Comparison of ENCODE assay signal across 9 mouse cellular contexts in genomic region chr11:19965037-19965611, GRCm38 (mm10). TPM values are rescaled to one million over a fixed set of nuclear protein-coding genes. Genes with fewer than 3 reads are reported as not detected.
DNase-seq lines count a peak whose midpoint lies in the region; ATAC-seq and TF ChIP-seq lines count a peak whose summit lies in the region.
"Had no signal": no experiment of that assay in that cellular context is flagged by ENCODE, and none has a peak within 500 bp of the region (broad histone marks: within the 10 kb centered on the region; RNA-seq: fewer than 3 reads in every experiment).

No protein-coding gene starts in this region.

- H3K27me3 ChIP-seq in ES-Bruce4 (ENCODE audit: control insufficient read depth, insufficient read depth, low read length, poor library complexity, severe bottlenecking) = no peaks in the 10 kb centered on the region
- H3K27me3 ChIP-seq in heart, postnatal 0 days (ENCODE audit: control insufficient read depth, insufficient read depth, low read length) = no peaks in the 10 kb centered on the region
- H3K27me3 ChIP-seq in liver, embryonic 11.5 days (replicated peaks; ENCODE audit: control insufficient read depth, insufficient read depth, low read length) = no peaks in the 10 kb centered on the region
- H3K27me3 ChIP-seq: CH12.LX had no signal

- WGBS in heart, postnatal 0 days = 44% methylated on average over 16 of the region's 16 CpGs
- WGBS in liver, embryonic 11.5 days = 62% methylated on average over 16 of the region's 16 CpGs

- H3K9ac ChIP-seq in ES-Bruce4 (ENCODE audit: low read depth, poor library complexity, severe bottlenecking) = no peak overlapping the region
- no peak overlapping the region for H3K9ac ChIP-seq in heart, postnatal 0 days (replicated peaks; ENCODE audit: low read depth, low read length)
- no peak overlapping the region for H3K9ac ChIP-seq in liver, embryonic 11.5 days (ENCODE audit: low read depth, low read length)

- H3K36me3 ChIP-seq in ES-Bruce4 (ENCODE audit: control insufficient read depth, insufficient read depth, low read length, poor library complexity, severe bottlenecking) = peaks cover 9% of the 10 kb centered on the region
- no peaks in the 10 kb centered on the region for H3K36me3 ChIP-seq in heart, postnatal 0 days (replicated peaks; ENCODE audit: control insufficient read depth, insufficient read depth, low read length)
- no peaks in the 10 kb centered on the region for H3K36me3 ChIP-seq in liver, embryonic 11.5 days (ENCODE audit: control insufficient read depth, insufficient read depth, low read length)

- H3K9me3 ChIP-seq in ES-Bruce4 (replicated peaks; ENCODE audit: control insufficient read depth, insufficient read depth, low read length, poor library complexity, severe bottlenecking) = no peaks in the 10 kb centered on the region
- no peaks in the 10 kb centered on the region for H3K9me3 ChIP-seq in heart, postnatal 0 days (replicated peaks; ENCODE audit: control insufficient read depth, low read length)
- H3K9me3 ChIP-seq in liver, embryonic 11.5 days (ENCODE audit: control insufficient read depth, low read length) = no peaks in the 10 kb centered on the region

- no peak for TF ChIP-seq EP300 in ES-Bruce4 (IDR thresholded peaks at IDR 0.05; ENCODE audit: insufficient read depth, low read depth, low read length)
- 0 out of 2 replicates have a peak, but pooled peaks have one; percentile 22 for TF ChIP-seq EP300 in heart, postnatal 0 days (IDR thresholded peaks at IDR 0.05; ENCODE audit: low read depth)

- TF ChIP-seq CTCF in ES-Bruce4 (IDR thresholded peaks at IDR 0.05; ENCODE audit: low read depth, low read length) = no peak
- TF ChIP-seq CTCF in heart, postnatal 0 days (IDR thresholded peaks at IDR 0.05; ENCODE audit: low read depth) = no peak

- no peak for TF ChIP-seq POLR2A in ES-Bruce4 (IDR thresholded peaks at IDR 0.05; ENCODE audit: insufficient read depth, low read length)

- ATAC-seq in heart, postnatal 0 days (ENCODE audit: insufficient read depth, low read depth) = no peak
- no peak for ATAC-seq in liver, embryonic 11.5 days (replicated peaks; ENCODE audit: low FRiP score)

- H3K4me3 ChIP-seq in ES-Bruce4 (ENCODE audit: low read depth, low read length) = no peak overlapping the region
- H3K4me3 ChIP-seq in heart, postnatal 0 days (ENCODE audit: low read depth, low read length) = no peak overlapping the region
- H3K4me3 ChIP-seq in liver, embryonic 11.5 days (ENCODE audit: low read depth, low read length) = no peak overlapping the region

- DNase-seq in gastrocnemius, adult 18-20 months (ENCODE audit: low spot score) = peak; percentile 16
- no peak for DNase-seq in gastrocnemius, postnatal 4 days (ENCODE audit: low spot score in 2 of 2)
- DNase-seq in heart, postnatal 0 days (ENCODE audit: low spot score) = no peak
- DNase-seq in liver, embryonic 11.5 days (ENCODE audit: low spot score) = no peak
- no peak for DNase-seq in spleen, postnatal 4 days (ENCODE audit: low spot score in 2 of 2)
- DNase-seq in frontal cortex, postnatal 10 days (ENCODE audit: low spot score in 2 of 2) = no peak
- no peak for DNase-seq in layer of hippocampus, adult 9-10 months (ENCODE audit: low spot score)

- H3K4me2 ChIP-seq in heart, postnatal 0 days (ENCODE audit: low read depth, low read length) = peak overlapping the region; percentile 11; the same call in 1 of the 2 replicates
- H3K4me2 ChIP-seq in liver, embryonic 11.5 days = no peak overlapping the region

- H3K4me1 ChIP-seq in ES-Bruce4 (ENCODE audit: control insufficient read depth, insufficient read depth, low read length) = peaks cover 8% of the 10 kb centered on the region
- H3K4me1 ChIP-seq in heart, postnatal 0 days (ENCODE audit: control insufficient read depth, insufficient read depth) = peaks cover 55% of the 10 kb centered on the region
- H3K4me1 ChIP-seq in liver, embryonic 11.5 days (replicated peaks; ENCODE audit: control insufficient read depth, insufficient read depth, low read length) = peaks cover 66% of the 10 kb centered on the region

- H3K27ac ChIP-seq in ES-Bruce4 (ENCODE audit: insufficient read depth, low read length) = peak overlapping the region; percentile 18; the same call in 1 of the 2 replicates
- peak overlapping the region; percentile 76 for H3K27ac ChIP-seq in heart, postnatal 0 days (ENCODE audit: low read depth)
- H3K27ac ChIP-seq in liver, embryonic 11.5 days (ENCODE audit: low read depth, low read length) = peak overlapping the region; percentile 55

RNA-seq across cellular contexts. Expression of gene Spred2, which starts 40.9 kb away (rescaled TPM):
- total RNA-seq in gastrocnemius, adult 18-20 months (2021) = 1 to 10 TPM; 4.1 to 6.4 TPM
- total RNA-seq in gastrocnemius, postnatal 4 days (2021) = 10 to 100 TPM; 21.2 to 26.4 TPM
- 41.9 and 43.5 TPM in 2 replicates for polyA plus RNA-seq in ES-Bruce4 (2011; ENCODE audit: insufficient read depth, insufficient read length, low read depth, missing spikeins)
- 7.5 and 8.2 TPM in 2 replicates for total RNA-seq in heart, postnatal 0 days (2014; rRNA removed; ENCODE audit: low replicate concordance)
- polyA plus RNA-seq in heart, postnatal 0 days (2015; fragmentation: Nextera tagmentation; extraction: Ambion mirVana) = 3.2 TPM in 2 replicates
- 4.8 and 5.0 TPM in 2 replicates for polyA plus RNA-seq in liver, embryonic 11.5 days (2014; fragmentation: Nextera tagmentation; extraction: Ambion mirVana)

Comparison
In these comparisons a context has a peak if more than half of its experiments do, and no peak if none do; other contexts are left out.
1. H3K27ac ChIP-seq: peak in every context shown above with its lines; median percentile 76 in heart, postnatal 0 days; 55 in liver, embryonic 11.5 days; 18 in ES-Bruce4.